Mouse (Mus musculus) G1E (cell line): ENCODE results near the gene Tom1l2. TPM values are rescaled to one million over a fixed set of nuclear protein-coding genes. Genes with fewer than 3 reads are reported as not detected.

ENCODE experiments used
- ATAC-seq: 2 replicates; pipeline ENCODE4 v1.8.0; 2016; ENCODE audit warnings: mild to moderate bottlenecking; ENCODE audit not compliant: insufficient number of reproducible peaks, poor library complexity, low FRiP score, severe bottlenecking; ENCODE audit errors: extremely low read depth
- DNase-seq: peaks from one replicate; pipeline ENCODE4 v3.0.0; 2012; ENCODE audit warnings: low spot score
- H3K27me3 ChIP-seq: 2 replicates; pipeline ENCODE4 v1.6.1; 2012; ENCODE audit warnings: mild to moderate bottlenecking, low read length, inconsistent platforms; ENCODE audit not compliant: insufficient read depth
- H3K36me3 ChIP-seq: replicated peaks from 2 replicates; pipeline ENCODE3; 2012; ENCODE audit warnings: mild to moderate bottlenecking, inconsistent platforms
- H3K4me1 ChIP-seq: 2 replicates; pipeline ENCODE4 v1.6.1; 2012; ENCODE audit warnings: low read depth, low read length, inconsistent platforms, mixed read lengths; ENCODE audit not compliant: insufficient read depth
- H3K4me3 ChIP-seq: 2 replicates; pipeline ENCODE4 v1.5.1; 2012; ENCODE audit warnings: low read depth, mild to moderate bottlenecking, inconsistent platforms, low read length, moderate library complexity, mixed read lengths
- H3K9me3 ChIP-seq: replicated peaks from 2 replicates; pipeline ENCODE4 v1.6.1; 2012; ENCODE audit warnings: inconsistent platforms
- CTCF ChIP-seq: IDR thresholded peaks from 2 replicates; pipeline ENCODE4 v1.5.1; 2012; ENCODE audit warnings: low read depth, low read length, inconsistent platforms, mixed read lengths
- GATA1 ChIP-seq: IDR thresholded peaks from 2 replicates; pipeline ENCODE4 v1.6.1; 2012; ENCODE audit warnings: borderline replicate concordance, low read length, inconsistent platforms, mixed read lengths
- GATA2 ChIP-seq: IDR thresholded peaks from 2 replicates; pipeline ENCODE4 v1.6.1; 2012; ENCODE audit warnings: low read depth, low read length, inconsistent platforms, borderline replicate concordance
- POLR2AphosphoS5 ChIP-seq: IDR thresholded peaks from 2 replicates; pipeline ENCODE4 v1.6.1; 2012; ENCODE audit warnings: low read depth, low read length, inconsistent platforms; ENCODE audit not compliant: insufficient replicate concordance
- TAL1 ChIP-seq: conservative IDR thresholded peaks from 2 replicates; pipeline ENCODE4 v1.6.1; 2012; ENCODE audit warnings: low read depth, low read length, inconsistent platforms, mixed read lengths
- polyA plus RNA-seq: library from polyadenylated mRNA; stranded (reverse); fragments of >175 nt; gene quantifications from 2 replicates; pipeline ENCODE4 v1.2.3, GENCODE M21; 2012
- total RNA-seq, 2 experiments: library from RNA; stranded (forward) in 1 of 2; stranded (reverse) in 1 of 2; fragments of 200-1000 nt in 1 of 2; fragments of >200 nt in 1 of 2; fragmentation: Nextera tagmentation in 1 of 2; gene quantifications; 2 replicates each; pipeline ENCODE4 v1.2.3; 2014 to 2017

The Tom1l2 gene
- total and polyA plus RNA-seq, 3 experiments, result 7.8 to 24.8 (median 20.9) TPM

- no peak for DNase-seq
- H3K27me3 ChIP-seq, result no peaks in the 10 kb centered on the region
- peaks cover 28% of the 10 kb centered on the region for H3K36me3 ChIP-seq
- no peak overlapping the region for H3K4me3 ChIP-seq
- TF ChIP-seq POLR2AphosphoS5 (no peak), GATA2 (no peak), CTCF (no peak), TAL1 (no peak), GATA1 (no peak)
- H3K9me3 ChIP-seq, result no peaks in the 10 kb centered on the region
- no peaks in the 10 kb centered on the region for H3K4me1 ChIP-seq
- no peak for ATAC-seq
Observed at GRCm38 (mm10) chr11:60280429-60281414, 72.0 kb downstream of the Tom1l2 start.

- no peak overlapping the region for H3K4me3 ChIP-seq
- TF ChIP-seq TAL1 (no peak), POLR2AphosphoS5 (no peak), GATA2 (no peak), CTCF (no peak), GATA1 (no peak)
- H3K9me3 ChIP-seq, result no peaks in the 10 kb centered on the region
- peaks cover 30% of the 10 kb centered on the region for H3K36me3 ChIP-seq
- no peak for DNase-seq
- no peaks in the 10 kb centered on the region for H3K4me1 ChIP-seq
- ATAC-seq, result no peak
- H3K27me3 ChIP-seq, result no peaks in the 10 kb centered on the region
Observed at GRCm38 (mm10) chr11:60279483-60279882, 73.2 kb downstream of the Tom1l2 start.

- TF ChIP-seq GATA1, result no peak
- no peak for TF ChIP-seq CTCF
- no peak for ATAC-seq
- no peaks in the 10 kb centered on the region for H3K4me1 ChIP-seq
- H3K27me3 ChIP-seq, result no peaks in the 10 kb centered on the region
- peaks cover 41% of the 10 kb centered on the region for H3K36me3 ChIP-seq
- H3K9me3 ChIP-seq, result no peaks in the 10 kb centered on the region
- no peak for DNase-seq
- H3K4me3 ChIP-seq, result no peak overlapping the region
Observed at GRCm38 (mm10) chr11:60277771-60278170, 74.9 kb downstream of the Tom1l2 start.

DNA sequence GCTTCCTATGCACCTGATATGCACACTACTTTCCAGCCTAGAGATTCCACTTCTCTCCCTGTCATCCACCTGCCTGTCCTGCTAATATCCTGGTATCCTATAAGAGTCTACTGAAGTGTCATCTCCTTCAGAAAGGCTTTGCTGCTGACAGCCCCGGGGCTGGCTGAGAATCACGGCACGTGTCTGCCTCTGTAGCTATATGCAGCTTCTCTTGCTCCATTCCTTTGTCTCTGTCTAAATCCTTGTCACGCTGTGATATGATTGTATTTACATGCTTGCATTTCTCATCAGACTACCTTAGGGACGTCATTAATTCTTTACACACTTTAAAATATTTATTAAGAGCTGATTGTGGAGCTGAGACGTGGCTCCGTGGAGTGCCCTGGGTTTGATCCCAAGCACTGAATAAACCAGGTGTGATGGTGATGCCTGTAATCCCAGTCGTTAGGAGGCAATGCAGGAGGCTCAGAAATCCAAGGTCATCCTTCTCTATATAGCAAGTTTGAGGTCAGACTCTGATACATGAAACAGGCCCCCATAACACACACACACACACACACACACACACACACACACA lies 75.5 kb downstream of the Tom1l2 start:
- Histone ChIP-seq H3K4me1 (no peaks in the 10 kb centered on the region), H3K36me3 (peaks cover 41% of the 10 kb centered on the region), H3K27me3 (no peaks in the 10 kb centered on the region), H3K4me3 (no peak overlapping the region), H3K9me3 (no peaks in the 10 kb centered on the region)
- no peak for DNase-seq
- ATAC-seq, result no peak
- TF ChIP-seq GATA2, result no peak
- no peak for TF ChIP-seq TAL1
- TF ChIP-seq GATA1, result no peak
- TF ChIP-seq POLR2AphosphoS5, result no peak
- TF ChIP-seq CTCF, result no peak

GRCm38 (mm10) chr11:60276408-60277093 lies 76.2 kb downstream of the Tom1l2 start:
- Histone ChIP-seq H3K9me3 (no peaks in the 10 kb centered on the region), H3K4me1 (no peaks in the 10 kb centered on the region), H3K27me3 (no peaks in the 10 kb centered on the region), H3K4me3 (no peak overlapping the region), H3K36me3 (peaks cover 47% of the 10 kb centered on the region)
- no peak for TF ChIP-seq POLR2AphosphoS5
- TF ChIP-seq GATA1, result no peak
- no peak for TF ChIP-seq GATA2
- TF ChIP-seq TAL1, result no peak
- TF ChIP-seq CTCF, result no peak
- DNase-seq, result no peak
- ATAC-seq, result no peak

GRCm38 (mm10) chr11:60273273-60273805 lies 79.4 kb downstream of the Tom1l2 start:
- no peaks in the 10 kb centered on the region for H3K9me3 ChIP-seq
- ATAC-seq, result no peak
- H3K4me1 ChIP-seq, result no peaks in the 10 kb centered on the region
- DNase-seq, result no peak
- no peak overlapping the region for H3K4me3 ChIP-seq
- peaks cover 57% of the 10 kb centered on the region for H3K36me3 ChIP-seq
- no peaks in the 10 kb centered on the region for H3K27me3 ChIP-seq
- TF ChIP-seq POLR2AphosphoS5 (no peak), CTCF (no peak), GATA1 (no peak), GATA2 (no peak), TAL1 (no peak)
